Mouse (Mus musculus) lung, postnatal 0 days (tissue): ENCODE results near the gene Arrdc2. TPM values are rescaled to one million over a fixed set of nuclear protein-coding genes. Genes with fewer than 3 reads are reported as not detected.

Source experiments
- ATAC-seq: fragments of 200-750 bp; cut with Nextera tagmentation; 2 replicates; pipeline ENCODE4 v1.8.0; 2017; ENCODE audit warnings: moderate library complexity
- DNase-seq: peaks from one replicate; pipeline ENCODE4 v3.0.0-alpha.2; 2016; ENCODE audit warnings: low spot score
- H3K27ac ChIP-seq: fragments of 300-500 bp; sonication (generic); 2 replicates; pipeline ENCODE4 v1.5.1; 2014; ENCODE audit warnings: antibody characterized with exemption, mild to moderate bottlenecking, low read length, mixed read lengths
- H3K27me3 ChIP-seq: fragments of 300-500 bp; sonication (generic); replicated peaks from 2 replicates; pipeline ENCODE4 v1.6.1; 2014; ENCODE audit warnings: low read length, mixed read lengths; ENCODE audit not compliant: insufficient read depth
- H3K36me3 ChIP-seq: fragments of 300-500 bp; sonication (generic); 2 replicates; pipeline ENCODE4 v1.6.1; 2014; ENCODE audit warnings: low read length, mixed read lengths; ENCODE audit not compliant: insufficient read depth
- H3K4me1 ChIP-seq: fragments of 300-500 bp; sonication (generic); 2 replicates; pipeline ENCODE4 v1.6.1; 2014; ENCODE audit warnings: antibody characterized with exemption, low read depth, low read length, mixed read lengths; ENCODE audit not compliant: insufficient read depth
- H3K4me2 ChIP-seq: fragments of 300-500 bp; sonication (generic); replicated peaks from 2 replicates; pipeline ENCODE4 v1.6.1; 2014; ENCODE audit warnings: low read depth, mild to moderate bottlenecking, low read length, moderate library complexity, mixed read lengths
- H3K4me3 ChIP-seq: fragments of 300-500 bp; sonication (generic); 2 replicates; pipeline ENCODE4 v1.5.1; 2014; ENCODE audit warnings: low read depth, low read length
- H3K9ac ChIP-seq: fragments of 300-500 bp; sonication (generic); replicated peaks from 2 replicates; pipeline ENCODE4 v1.6.1; 2014; ENCODE audit warnings: low read depth, mild to moderate bottlenecking
- H3K9me3 ChIP-seq: fragments of 300-500 bp; sonication (generic); 2 replicates; pipeline ENCODE4 v1.6.1; 2016; ENCODE audit warnings: low read length, mixed read lengths
- CTCF ChIP-seq: IDR thresholded peaks from 2 replicates; pipeline ENCODE4 v1.5.1; 2016; ENCODE audit warnings: antibody characterized with exemption, mild to moderate bottlenecking
- EP300 ChIP-seq: IDR thresholded peaks from 2 replicates; pipeline ENCODE4 v1.6.1; 2016; ENCODE audit warnings: antibody characterized with exemption, mild to moderate bottlenecking, control low read depth
- WGBS: fragments of 180-500 bp; shearing (Covaris S2); extraction: QIAGEN DNeasy Blood & Tissue Kit; methylation state at CpG from one replicate; pipeline ENCODE4 v1.1.7; 2014; 5-methylcytosine and 5-hydroxymethylcytosine counted together
- polyA plus RNA-seq: library from polyadenylated mRNA; unstranded; fragments of >200 nt; fragmentation: Nextera tagmentation; extraction: Ambion mirVana; gene quantifications from 2 replicates; pipeline ENCODE4 v1.2.1, GENCODE M21; 2015

The Arrdc2 gene
- polyA plus RNA-seq, 1 experiment from 2014 or later: 10.7 TPM

- no peak for DNase-seq
- Histone ChIP-seq H3K36me3 (no peaks in the 10 kb centered on the region), H3K9ac (no peak overlapping the region), H3K4me2 (no peak overlapping the region), H3K27ac (no peak overlapping the region), H3K27me3 (no peaks in the 10 kb centered on the region), H3K9me3 (no peaks in the 10 kb centered on the region), H3K4me3 (no peak overlapping the region), H3K4me1 (no peaks in the 10 kb centered on the region)
- TF ChIP-seq CTCF: no peak
- no peak for TF ChIP-seq EP300
- 88% methylated on average over 4 of the region's 4 CpGs for WGBS
- no peak for ATAC-seq
Observed at GRCm38 (mm10) chr8:70850947-70851346, 11.4 kb upstream of the Arrdc2 start.

- H3K36me3 ChIP-seq: no peaks in the 10 kb centered on the region
- no peak overlapping the region for H3K4me3 ChIP-seq
- TF ChIP-seq EP300 (no peak), CTCF (no peak)
- no peaks in the 10 kb centered on the region for H3K27me3 ChIP-seq
- 61% methylated on average over 7 of the region's 7 CpGs for WGBS
- no peaks in the 10 kb centered on the region for H3K9me3 ChIP-seq
- no peak overlapping the region for H3K27ac ChIP-seq
- ATAC-seq (no peak), DNase-seq (no peak)
- H3K9ac ChIP-seq: no peak overlapping the region
- no peaks in the 10 kb centered on the region for H3K4me1 ChIP-seq
- H3K4me2 ChIP-seq: no peak overlapping the region
Observed at GRCm38 (mm10) chr8:70850132-70850845, 10.8 kb upstream of the Arrdc2 start.

- no peak overlapping the region for H3K9ac ChIP-seq
- WGBS: 72% methylated on average over 3 of the region's 3 CpGs
- no peaks in the 10 kb centered on the region for H3K9me3 ChIP-seq
- ATAC-seq: no peak
- TF ChIP-seq EP300 (no peak), CTCF (no peak)
- no peaks in the 10 kb centered on the region for H3K36me3 ChIP-seq
- H3K4me2 ChIP-seq: no peak overlapping the region
- no peaks in the 10 kb centered on the region for H3K27me3 ChIP-seq
- no peaks in the 10 kb centered on the region for H3K4me1 ChIP-seq
- H3K4me3 ChIP-seq: no peak overlapping the region
- DNase-seq: no peak
- H3K27ac ChIP-seq: no peak overlapping the region
Observed at GRCm38 (mm10) chr8:70849333-70849990, 9.9 kb upstream of the Arrdc2 start.

- Histone ChIP-seq H3K4me2 (no peak overlapping the region), H3K27me3 (no peaks in the 10 kb centered on the region), H3K27ac (no peak overlapping the region), H3K9me3 (no peaks in the 10 kb centered on the region), H3K36me3 (no peaks in the 10 kb centered on the region), H3K4me3 (no peak overlapping the region), H3K4me1 (no peaks in the 10 kb centered on the region), H3K9ac (no peak overlapping the region)
- TF ChIP-seq EP300: no peak
- peak; percentile 37 for TF ChIP-seq CTCF
- no peak for DNase-seq
- WGBS: 49% methylated on average over 15 of the region's 15 CpGs
- no peak for ATAC-seq
Observed at GRCm38 (mm10) chr8:70846371-70847154, 7.0 kb upstream of the Arrdc2 start.

- no peak for TF ChIP-seq CTCF
- TF ChIP-seq EP300: no peak
- 45% methylated on average over 5 of the region's 5 CpGs for WGBS
- no peak overlapping the region for H3K9ac ChIP-seq
- no peaks in the 10 kb centered on the region for H3K9me3 ChIP-seq
- H3K4me3 ChIP-seq: no peak overlapping the region
- no peak for DNase-seq
- no peak overlapping the region for H3K4me2 ChIP-seq
- H3K36me3 ChIP-seq: no peaks in the 10 kb centered on the region
- H3K27me3 ChIP-seq: no peaks in the 10 kb centered on the region
- ATAC-seq: no peak
- peaks cover 2% of the 10 kb centered on the region; the same call in 1 of the 2 replicates for H3K4me1 ChIP-seq
- H3K27ac ChIP-seq: no peak overlapping the region
Observed at GRCm38 (mm10) chr8:70845108-70845507, 5.6 kb upstream of the Arrdc2 start.

- TF ChIP-seq EP300 (no peak), CTCF (peak; percentile 97)
- Histone ChIP-seq H3K27me3 (no peaks in the 10 kb centered on the region), H3K27ac (no peak overlapping the region), H3K9me3 (no peaks in the 10 kb centered on the region), H3K4me1 (peaks cover 2% of the 10 kb centered on the region; the same call in 1 of the 2 replicates), H3K4me2 (no peak overlapping the region), H3K4me3 (no peak overlapping the region), H3K36me3 (no peaks in the 10 kb centered on the region), H3K9ac (no peak overlapping the region)
- DNase-seq: peak; percentile 87
- WGBS: 1% methylated on average over 6 of the region's 6 CpGs
- no peak for ATAC-seq
Observed at GRCm38 (mm10) chr8:70844523-70844922, 5.0 kb upstream of the Arrdc2 start.
